Mouse (Mus musculus): ENCODE measurements at regions not wholly inside any gene's neighbourhood (a gene's known extent, or its start where the extent isn't known, plus 50 kb on each side); places are given as distances from the start of the nearest gene placed in this dataset.
A peak's percentile ranks its signal among the peaks of the same experiment; 100 is the strongest.

DNA sequence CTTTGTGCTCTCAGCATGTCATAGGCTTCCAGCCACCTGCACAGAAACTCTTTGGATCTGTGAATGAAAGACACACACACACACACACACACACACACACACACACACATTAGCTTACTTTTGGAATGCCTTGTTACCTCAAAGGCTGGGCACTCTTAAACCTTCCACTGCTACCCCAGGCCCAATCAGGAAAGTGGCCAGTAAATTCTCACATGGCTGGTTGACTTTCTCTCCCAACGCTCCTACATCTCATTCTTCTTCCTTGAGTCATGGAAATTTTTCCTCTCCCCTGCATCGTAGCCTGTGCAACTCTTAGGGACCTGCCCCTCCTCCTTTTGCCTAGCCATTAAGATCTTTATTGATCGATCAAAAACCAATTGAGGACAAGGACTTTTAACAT, 465.3 kb upstream of the Cpeb2 start:
- no peak overlapping the region for H3K27ac ChIP-seq (ENCODE audit: low read depth, low read length)
- WGBS, result 87% methylated on average over 3 of the region's 3 CpGs
- no peak overlapping the region for H3K9ac ChIP-seq (ENCODE audit: low read length)

DNA sequence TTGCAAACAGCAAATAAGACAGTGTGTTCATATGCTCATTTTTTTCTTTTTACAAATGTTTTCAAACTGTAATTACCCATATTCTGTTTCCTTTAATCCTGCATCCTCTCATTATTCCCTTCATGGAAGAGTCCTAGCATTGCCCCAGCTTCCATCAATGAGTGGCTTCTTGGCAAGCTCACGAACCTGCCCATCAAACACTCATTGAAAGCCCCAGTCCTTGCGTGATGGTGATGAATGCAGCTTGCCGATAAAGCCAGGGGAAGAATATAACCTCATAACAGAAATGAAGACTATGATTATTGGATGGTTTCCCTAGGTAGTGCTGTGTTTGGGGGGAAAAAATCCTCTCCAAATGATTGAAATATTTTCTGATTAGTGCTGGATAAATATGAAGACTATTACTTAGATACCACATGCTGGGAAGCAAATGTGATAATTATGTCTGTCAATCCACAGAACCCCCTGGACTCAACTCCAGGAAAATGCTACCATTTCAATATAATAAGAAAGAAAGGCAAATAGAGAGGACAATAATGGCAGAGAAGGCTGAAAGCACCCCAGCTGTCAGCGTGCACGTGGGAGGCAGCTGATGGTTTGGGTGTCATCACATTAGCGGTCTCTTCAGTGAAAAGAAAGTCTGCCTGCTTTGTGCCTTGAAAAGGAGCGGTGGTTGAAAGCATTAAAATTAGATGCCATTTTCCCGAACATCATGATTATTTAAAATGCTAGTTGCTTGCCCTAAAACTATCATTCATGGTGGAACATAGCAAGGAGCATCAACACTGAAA, 455.7 kb upstream of the Cpeb2 start:
- peak; percentile 91 for ATAC-seq
- Histone ChIP-seq H3K27ac (ENCODE audit: low read depth, low read length) (peak overlapping the region; percentile 30; the same call in 1 of the 2 replicates), H3K9ac (ENCODE audit: low read length) (no peak overlapping the region)

More for the DNA sequence above, 465.3 kb upstream of the Cpeb2 start:
- H3K27me3 ChIP-seq (replicated peaks; ENCODE audit: control insufficient read depth, insufficient read depth, low read length), result no peaks in the 10 kb centered on the region
- H3K4me1 ChIP-seq (ENCODE audit: control insufficient read depth, insufficient read depth, low read length), result no peaks in the 10 kb centered on the region
- no peak overlapping the region for H3K4me3 ChIP-seq (ENCODE audit: low read depth, low read length)
- DNase-seq (ENCODE audit: low spot score) (no peak), ATAC-seq (no peak)
- no peaks in the 10 kb centered on the region for H3K36me3 ChIP-seq (ENCODE audit: control insufficient read depth, insufficient read depth, low read length)
- no peaks in the 10 kb centered on the region for H3K9me3 ChIP-seq (replicated peaks; ENCODE audit: control insufficient read depth, low read length)
- no peak overlapping the region for H3K4me2 ChIP-seq (ENCODE audit: low read length)

DNA sequence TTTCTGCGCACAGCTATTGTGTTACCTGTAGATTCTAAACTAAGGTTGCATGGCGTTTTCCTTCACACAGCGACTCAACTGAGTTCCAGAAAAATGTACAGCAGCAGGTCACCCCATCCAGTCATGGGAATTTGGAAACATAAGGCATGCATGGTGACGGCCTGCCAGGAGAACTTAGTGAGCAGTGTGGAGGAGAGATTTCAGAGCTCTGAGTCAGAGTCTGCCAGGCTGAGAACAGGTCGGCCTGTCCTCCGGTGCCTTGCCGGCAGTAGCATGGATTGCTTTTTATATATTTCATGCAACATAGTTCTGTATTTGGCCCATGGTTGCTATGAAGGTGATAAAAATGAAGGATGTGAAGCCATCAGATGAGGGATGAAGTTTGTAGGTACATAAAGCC, 427.0 kb upstream of the Cpeb2 start:
- WGBS, result 96% methylated on average over 7 of the region's 7 CpGs
- no peak for ATAC-seq
- no peaks in the 10 kb centered on the region for H3K36me3 ChIP-seq (ENCODE audit: control insufficient read depth, insufficient read depth, low read length)
- H3K27ac ChIP-seq (ENCODE audit: low read depth, low read length), result no peak overlapping the region
- no peaks in the 10 kb centered on the region for H3K27me3 ChIP-seq (replicated peaks; ENCODE audit: control insufficient read depth, insufficient read depth, low read length)
- H3K4me2 ChIP-seq (ENCODE audit: low read length), result no peak overlapping the region
- H3K9ac ChIP-seq (ENCODE audit: low read length), result no peak overlapping the region
- DNase-seq (ENCODE audit: low spot score), result no peak
- H3K4me3 ChIP-seq (ENCODE audit: low read depth, low read length), result no peak overlapping the region
- no peaks in the 10 kb centered on the region for H3K4me1 ChIP-seq (ENCODE audit: control insufficient read depth, insufficient read depth, low read length)
- H3K9me3 ChIP-seq (replicated peaks; ENCODE audit: control insufficient read depth, low read length), result no peaks in the 10 kb centered on the region

More for the DNA sequence above, 455.7 kb upstream of the Cpeb2 start:
- Histone ChIP-seq H3K9me3 (replicated peaks; ENCODE audit: control insufficient read depth, low read length) (no peaks in the 10 kb centered on the region), H3K27me3 (replicated peaks; ENCODE audit: control insufficient read depth, insufficient read depth, low read length) (no peaks in the 10 kb centered on the region), H3K4me1 (ENCODE audit: control insufficient read depth, insufficient read depth, low read length) (0 out of 2 replicates have a peak, but pooled peaks cover 2% of the 10 kb centered on the region), H3K36me3 (ENCODE audit: control insufficient read depth, insufficient read depth, low read length) (no peaks in the 10 kb centered on the region), H3K4me3 (ENCODE audit: low read depth, low read length) (no peak overlapping the region), H3K4me2 (ENCODE audit: low read length) (0 out of 2 replicates have a peak overlapping the region, but pooled peaks have one; percentile 1)
- peak; percentile 82 for DNase-seq (ENCODE audit: low spot score)
- WGBS, result 32% methylated on average over 8 of the region's 8 CpGs

All from forebrain, embryonic 14.5 days (tissue).